In the genomic region with DNA sequence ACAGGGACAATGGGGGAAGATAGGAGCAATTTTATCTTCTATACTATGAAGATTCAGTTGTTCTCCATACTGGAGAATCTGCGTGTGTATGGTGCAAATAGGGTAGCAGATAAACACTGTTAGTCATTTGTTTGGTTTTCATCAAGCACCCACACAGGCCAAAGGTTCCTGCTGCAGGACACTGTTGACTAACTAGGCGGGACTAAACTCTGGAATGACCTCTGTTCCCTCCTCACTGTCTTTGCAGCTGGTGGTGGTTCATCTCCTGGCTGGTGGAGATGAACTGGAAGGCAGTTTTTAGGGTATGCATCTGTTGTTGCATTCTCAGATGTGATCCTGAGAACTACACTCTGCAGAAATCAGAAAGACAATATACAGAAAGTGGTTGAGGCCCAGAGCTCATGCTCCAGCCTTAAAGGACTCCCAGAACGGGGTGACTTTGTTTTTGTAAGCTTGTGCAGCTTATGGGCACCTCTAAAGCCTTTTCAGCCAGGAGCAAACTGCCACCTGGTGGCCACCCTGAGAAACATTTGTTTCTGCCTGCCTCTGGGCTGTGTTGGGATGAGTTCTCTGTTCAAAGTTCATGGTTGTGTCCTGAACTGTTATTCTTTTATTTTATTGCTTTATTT, we compare ENCODE assay signal across 10 mouse cellular contexts. TPM values are rescaled to one million over a fixed set of nuclear protein-coding genes. Genes with fewer than 3 reads are reported as not detected.
A peak's percentile ranks its signal among the peaks of the same experiment; 100 is the strongest.
DNase-seq lines count a peak whose midpoint lies in the region; ATAC-seq and TF ChIP-seq lines count a peak whose summit lies in the region.
"Not testable (repeated sequence)": the region's sequence is repeated elsewhere in the genome, so short reads cannot be mapped to it uniquely, and the experiment has no call there.
"Had no signal": no experiment of that assay in that cellular context is flagged by ENCODE, and none has a peak within 500 bp of the region (broad histone marks: within the 10 kb centered on the region; RNA-seq: fewer than 3 reads in every experiment).

No protein-coding gene starts in this region.

- not testable (repeated sequence) for H3K9me3 ChIP-seq in lung, embryonic 14.5 days (ENCODE audit: low read depth, low read length); neural tube, embryonic 15.5 days (replicated peaks)

- not testable (repeated sequence) for H3K4me3 ChIP-seq in lung, embryonic 14.5 days (ENCODE audit: low read depth, low read length); neural tube, embryonic 15.5 days (replicated peaks)

- H3K4me1 ChIP-seq in lung, embryonic 14.5 days (ENCODE audit: insufficient read depth): not testable (repeated sequence)
- peaks cover 14% of the 10 kb centered on the region for H3K4me1 ChIP-seq in neural tube, embryonic 15.5 days

- not testable (repeated sequence) for H3K27ac ChIP-seq in lung, embryonic 14.5 days (ENCODE audit: low read depth); neural tube, embryonic 15.5 days (replicated peaks)

- H3K4me2 ChIP-seq in lung, embryonic 14.5 days; neural tube, embryonic 15.5 days: not testable (repeated sequence)

- H3K36me3 ChIP-seq in lung, embryonic 14.5 days (ENCODE audit: insufficient read depth); neural tube, embryonic 15.5 days: not testable (repeated sequence)

- TF ChIP-seq CTCF in lung, embryonic 14.5 days (IDR thresholded peaks at IDR 0.05; ENCODE audit: low read depth): peak; percentile 57

- 25% methylated on average over 3 of the region's 3 CpGs for WGBS in lung, embryonic 14.5 days
- 42% methylated on average over 3 of the region's 3 CpGs for WGBS in neural tube, embryonic 15.5 days

- ATAC-seq in frontal cortex, adult (ENCODE audit: low TSS enrichment): peak; percentile 48
- ATAC-seq in inflammation-experienced regulatory T-cells, adult 6 months: peak; percentile 44
- ATAC-seq in lung, embryonic 14.5 days (ENCODE audit: insufficient read depth): peak; percentile 39; the same call in 1 of the 2 replicates
- ATAC-seq in neural tube, embryonic 15.5 days (ENCODE audit: low FRiP score): 0 out of 2 replicates have a peak, but pooled peaks have one; percentile 28

- DNase-seq in CD8-positive naive resting alpha-beta T cell, adult 2 months (ENCODE audit: low read depth in 2 of 2, low spot score in 2 of 2): peak; percentile 57 to 68
- DNase-seq in cerebellum, adult 18-20 months: peak; percentile 63 to 69
- DNase-seq in layer of hippocampus, postnatal 10 days (ENCODE audit: low spot score in 2 of 2): peak; percentile 53 to 63
- DNase-seq in lung, embryonic 14.5 days: peak; percentile 61
- peak; percentile 73 for DNase-seq in testis, postnatal 10 days (ENCODE audit: low spot score)

- not testable (repeated sequence) for H3K9ac ChIP-seq in lung, embryonic 14.5 days; neural tube, embryonic 15.5 days (replicated peaks)

- H3K27me3 ChIP-seq in lung, embryonic 14.5 days (ENCODE audit: insufficient read depth, low read length); neural tube, embryonic 15.5 days (replicated peaks): not testable (repeated sequence)

RNA-seq across cellular contexts. Expression of a gene that starts 2.5 kb away (rescaled TPM):
- polyA plus RNA-seq in inflammation-experienced regulatory T-cells, adult 6 months (2017; shearing (Covaris generic)): 1,000 to 10,000 TPM in 1 of 3 experiments, 100 to 1,000 TPM in 2; 834 to 1,491 (median 990) TPM
- total RNA-seq in layer of hippocampus, postnatal 10 days (2021): 1 to 10 TPM; 2.4 to 2.9 TPM
- 3.9 and 4.4 TPM in 2 replicates for polyA plus RNA-seq in lung, embryonic 14.5 days (2014; fragmentation: Nextera tagmentation; extraction: Ambion mirVana)
- polyA plus RNA-seq in neural tube, embryonic 15.5 days (2015; fragmentation: Nextera tagmentation; extraction: Ambion mirVana): 5.3 and 13.9 TPM in 2 replicates

RNA-seq across cellular contexts. Expression of a gene that starts 7.4 kb away (rescaled TPM):
- 100 to 1,000 TPM; 428 to 527 (median 477) TPM for polyA plus RNA-seq in inflammation-experienced regulatory T-cells, adult 6 months (2017; shearing (Covaris generic))
- 1 to 10 TPM; 8.2 to 9.0 TPM for total RNA-seq in layer of hippocampus, postnatal 10 days (2021)
- polyA plus RNA-seq in lung, embryonic 14.5 days (2014; fragmentation: Nextera tagmentation; extraction: Ambion mirVana): 16.0 and 16.8 TPM in 2 replicates
- 7.3 and 12.5 TPM in 2 replicates for polyA plus RNA-seq in neural tube, embryonic 15.5 days (2015; fragmentation: Nextera tagmentation; extraction: Ambion mirVana)

RNA-seq across cellular contexts. Expression of a gene that starts 7.6 kb away (rescaled TPM):
- under 1 TPM in 2 of 3 experiments, not detected in 1; 0.33 to 0.87 TPM for polyA plus RNA-seq in inflammation-experienced regulatory T-cells, adult 6 months (2017; shearing (Covaris generic))
- not detected for total RNA-seq in layer of hippocampus, postnatal 10 days (2021)
- polyA plus RNA-seq in lung, embryonic 14.5 days (2014; fragmentation: Nextera tagmentation; extraction: Ambion mirVana): not detected in 2 replicates
- not detected in 2 replicates for polyA plus RNA-seq in neural tube, embryonic 15.5 days (2015; fragmentation: Nextera tagmentation; extraction: Ambion mirVana)
- polyA plus RNA-seq: embryonic facial prominence, embryonic 12.5 days; gonadal fat pad, adult 2 months had no signal

RNA-seq across cellular contexts. Expression of a gene that starts 14.8 kb away (rescaled TPM):
- 10 to 100 TPM; 26.0 to 35.7 (median 32.8) TPM for polyA plus RNA-seq in inflammation-experienced regulatory T-cells, adult 6 months (2017; shearing (Covaris generic))
- under 1 TPM; 0.54 to 0.80 TPM for total RNA-seq in layer of hippocampus, postnatal 10 days (2021)
- polyA plus RNA-seq in lung, embryonic 14.5 days (2014; fragmentation: Nextera tagmentation; extraction: Ambion mirVana): 2.4 and 3.3 TPM in 2 replicates
- 8.6 and 10.0 TPM in 2 replicates for polyA plus RNA-seq in neural tube, embryonic 15.5 days (2015; fragmentation: Nextera tagmentation; extraction: Ambion mirVana)

RNA-seq across cellular contexts. Expression of a gene that starts 23.0 kb away (rescaled TPM):
- polyA plus RNA-seq in inflammation-experienced regulatory T-cells, adult 6 months (2017; shearing (Covaris generic)): under 1 TPM in 1 of 3 experiments, not detected in 2; 0.30 TPM
- under 1 TPM; 0.30 to 0.65 TPM for total RNA-seq in layer of hippocampus, postnatal 10 days (2021)
- not detected in 2 replicates for polyA plus RNA-seq in lung, embryonic 14.5 days (2014; fragmentation: Nextera tagmentation; extraction: Ambion mirVana)
- 0.22 TPM in 1 of 2 replicates, not detected in the other for polyA plus RNA-seq in neural tube, embryonic 15.5 days (2015; fragmentation: Nextera tagmentation; extraction: Ambion mirVana)
- polyA plus RNA-seq: embryonic facial prominence, embryonic 12.5 days had no signal

Comparison
In these comparisons a context has a peak if more than half of its experiments do, and no peak if none do; other contexts are left out.
1. RNA of a gene that starts 2.5 kb away (polyA plus RNA-seq): 834 to 1,491 TPM in inflammation-experienced regulatory T-cells, adult 6 months; 5.3 to 13.9 TPM in neural tube, embryonic 15.5 days and 3.9 to 4.4 TPM in lung, embryonic 14.5 days; every median in the first group is over 10 times any median in the second.
2. RNA of a gene that starts 7.4 kb away (polyA plus RNA-seq): 428 to 527 TPM in inflammation-experienced regulatory T-cells, adult 6 months; 16.0 to 16.8 TPM in lung, embryonic 14.5 days and 7.3 to 12.5 TPM in neural tube, embryonic 15.5 days; every median in the first group is over 10 times any median in the second.
3. Peak in every context shown above with its lines, with median percentiles within 50 percentile points of each other: DNase-seq and ATAC-seq.